Mouse (Mus musculus) cerebellum, adult 8-10 months (tissue): ENCODE results near the gene Cercam.

ENCODE experiments used
- DNase-seq: peaks from one replicate; pipeline ENCODE4 v3.0.0; 2022

Gene Cercam

DNA sequence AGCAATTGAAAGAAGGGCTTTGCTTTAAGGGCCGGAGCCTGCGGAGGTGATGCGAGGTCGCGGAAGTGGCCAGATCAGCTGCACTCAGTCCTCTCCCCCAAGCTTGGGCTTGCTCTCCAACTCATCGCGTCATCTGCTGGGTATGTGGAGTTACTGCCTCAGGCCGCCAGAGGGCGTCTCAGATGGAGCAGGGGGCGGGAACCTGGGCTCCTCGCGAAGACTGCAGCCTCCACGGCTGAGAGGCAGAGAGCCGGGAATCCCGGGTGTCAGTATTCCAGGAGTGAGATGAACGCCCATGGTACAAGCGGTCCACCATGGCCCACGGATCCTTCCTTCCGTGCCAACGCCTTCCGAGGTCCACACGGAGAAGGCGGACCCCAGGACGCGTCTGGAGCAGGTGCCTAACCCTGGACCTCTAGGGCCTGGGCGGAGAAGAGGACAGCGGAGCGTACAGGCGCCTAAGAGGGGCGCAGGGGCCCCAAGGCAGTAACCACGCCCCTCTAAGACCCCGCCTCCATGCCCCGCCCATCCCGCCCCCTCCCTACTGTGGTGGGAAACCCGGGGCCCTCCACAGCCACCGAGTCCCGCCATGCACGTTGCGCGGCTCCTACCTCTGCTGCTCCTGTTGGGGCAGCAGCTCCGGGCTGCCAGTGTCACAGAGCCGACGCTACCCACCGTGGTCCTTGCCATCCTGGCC is at the start of gene Cercam:
TSS of gene Cercam (plus strand) at position 216 of the 697 bp plus-strand sequence.
- peak; percentile 89 for DNase-seq

DNA sequence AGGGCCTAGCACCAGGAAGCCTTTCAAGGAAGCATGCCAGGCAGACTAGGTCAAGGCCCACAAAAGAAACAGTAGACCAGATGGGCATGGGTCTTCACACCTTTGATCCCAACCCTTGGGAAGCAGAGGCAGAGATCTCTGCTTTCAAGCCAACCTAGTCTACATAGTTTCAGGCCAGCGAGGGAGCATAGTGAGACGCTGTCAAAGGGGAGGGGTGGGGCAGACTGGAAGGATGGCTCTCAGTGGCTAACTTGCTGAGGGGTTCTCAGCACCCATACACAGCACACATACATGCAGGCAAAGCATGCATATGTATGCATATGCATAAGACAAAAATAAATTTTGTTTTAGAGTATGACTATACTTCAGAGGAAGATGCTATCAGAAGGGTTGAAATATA is 49.6 kb upstream of the Cercam start:
- no peak for DNase-seq

DNA sequence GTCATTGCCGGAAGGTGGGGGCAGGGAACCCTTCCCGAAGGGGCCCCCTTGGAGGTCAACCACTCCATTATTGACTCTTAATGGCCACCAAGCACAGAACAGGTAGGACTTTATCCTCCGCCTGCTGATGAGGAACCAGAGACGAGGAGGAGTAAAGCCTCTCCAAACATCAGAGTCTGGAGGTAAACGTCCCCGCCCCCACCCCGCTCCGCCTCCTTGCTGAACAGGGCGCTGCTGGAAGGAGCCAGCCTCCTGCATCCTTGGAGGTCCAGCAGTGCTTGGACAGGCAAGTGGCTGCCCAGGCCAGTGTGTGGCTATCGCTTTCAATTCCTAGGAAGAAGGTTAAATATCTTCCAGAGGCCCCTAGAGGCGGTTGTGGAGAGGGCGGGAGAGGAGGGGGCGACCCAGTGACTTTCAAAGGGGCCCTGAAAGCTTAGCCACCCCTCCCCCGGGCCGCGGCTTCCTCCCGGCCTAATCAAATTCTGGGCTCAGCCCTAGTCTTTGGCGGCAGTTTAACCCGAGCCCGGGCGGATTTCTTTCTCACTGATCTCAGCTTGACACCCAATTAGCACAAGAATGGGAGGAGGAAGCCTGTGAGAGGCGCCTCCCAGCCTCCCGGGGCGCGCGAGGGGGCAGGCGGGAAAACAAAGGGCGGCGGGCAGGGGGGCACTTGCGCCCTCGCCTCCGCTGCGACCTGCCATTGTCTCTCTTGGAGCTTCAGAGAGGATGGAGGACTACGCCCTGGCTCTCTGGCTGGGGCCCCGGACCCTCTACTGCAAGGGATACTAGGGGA is 48.7 kb upstream of the Cercam start, which contains the start of gene Urm1:
TSS of gene Urm1 (plus strand) at position 51 of the 793 bp plus-strand sequence.
- peak; percentile 57 for DNase-seq

DNA sequence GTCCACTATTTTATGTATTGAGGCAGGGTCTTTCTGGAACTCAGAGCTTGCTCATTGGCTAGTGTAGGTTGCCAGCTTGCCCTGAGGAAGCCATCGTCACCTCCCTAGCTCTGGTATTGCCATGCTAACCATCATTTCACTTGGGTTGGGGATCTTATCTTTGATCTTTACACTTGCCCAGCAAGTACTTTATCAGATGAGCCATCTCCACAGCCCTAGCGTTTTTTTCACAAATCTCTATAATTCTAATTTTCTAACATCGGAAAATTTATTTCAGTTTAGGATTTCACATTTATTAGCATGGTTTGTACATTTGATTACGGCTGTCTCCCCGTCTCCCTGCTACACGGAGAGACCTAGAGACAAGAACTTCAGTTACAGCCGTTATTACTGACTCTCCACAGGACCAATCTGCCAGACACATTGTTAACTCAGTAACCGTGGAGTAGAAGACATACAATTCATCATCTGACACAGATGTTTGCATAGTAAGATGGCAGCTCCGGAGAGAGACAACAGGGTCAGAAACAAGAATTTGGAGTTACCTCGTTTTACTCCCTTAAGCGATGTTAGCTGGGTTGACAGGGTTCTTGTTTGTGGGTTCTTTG is 42.5 kb upstream of the Cercam start:
- DNase-seq = no peak

DNA sequence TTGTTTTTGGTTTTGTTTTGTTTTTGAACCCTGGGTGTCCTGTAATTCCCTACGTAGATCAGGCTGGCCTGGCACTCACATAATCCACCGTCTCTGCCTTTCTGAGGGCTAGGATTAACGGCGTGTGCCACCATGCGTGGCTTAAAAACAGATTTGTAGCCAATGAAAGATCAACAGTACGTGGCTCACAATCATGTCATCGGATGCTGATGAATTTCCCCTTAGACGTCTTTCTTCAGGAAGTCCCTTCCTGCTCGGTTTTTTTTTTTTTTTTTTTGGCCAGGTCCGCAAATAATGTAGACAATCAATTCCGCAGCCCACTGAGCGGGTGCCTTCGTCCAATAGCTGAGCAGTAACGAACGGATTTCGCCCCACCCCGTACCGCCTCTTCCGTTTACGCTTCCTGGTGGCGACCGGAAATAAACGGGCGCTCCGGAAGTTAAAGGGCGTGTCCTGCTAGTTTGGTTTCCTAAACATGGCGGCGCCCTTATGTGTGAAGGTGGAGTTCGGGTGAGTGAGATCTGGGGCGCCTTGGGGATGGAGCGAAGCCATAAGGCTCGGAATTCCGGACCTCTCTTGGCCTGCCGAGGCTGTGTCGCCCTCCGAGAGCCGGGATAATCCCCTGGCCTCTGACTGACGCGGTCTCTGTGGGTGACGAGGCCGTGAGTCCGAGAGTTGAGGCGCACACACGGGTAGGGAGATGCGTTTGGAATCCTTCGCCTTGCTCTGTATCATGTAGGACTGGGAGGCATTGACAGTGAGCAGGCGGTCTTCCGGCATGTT is 41.8 kb upstream of the Cercam start:
- peak; percentile 91 for DNase-seq

DNA sequence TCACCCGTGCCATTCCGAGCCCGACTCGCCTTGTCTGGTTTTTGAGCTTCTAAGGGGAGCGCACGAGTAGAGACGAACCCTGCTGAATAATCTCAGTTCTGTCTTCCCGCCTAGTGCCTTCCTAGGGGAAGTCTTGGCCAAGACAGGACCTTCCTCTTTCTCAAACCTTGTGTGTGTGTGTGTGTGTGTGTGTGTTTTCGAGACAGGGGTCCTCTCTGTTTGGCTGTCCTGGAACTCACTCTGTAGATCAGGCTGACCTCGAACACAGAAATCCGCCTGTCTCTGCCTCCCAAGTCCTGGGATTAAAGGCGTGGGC is 41.3 kb upstream of the Cercam start:
- no peak for DNase-seq

DNA sequence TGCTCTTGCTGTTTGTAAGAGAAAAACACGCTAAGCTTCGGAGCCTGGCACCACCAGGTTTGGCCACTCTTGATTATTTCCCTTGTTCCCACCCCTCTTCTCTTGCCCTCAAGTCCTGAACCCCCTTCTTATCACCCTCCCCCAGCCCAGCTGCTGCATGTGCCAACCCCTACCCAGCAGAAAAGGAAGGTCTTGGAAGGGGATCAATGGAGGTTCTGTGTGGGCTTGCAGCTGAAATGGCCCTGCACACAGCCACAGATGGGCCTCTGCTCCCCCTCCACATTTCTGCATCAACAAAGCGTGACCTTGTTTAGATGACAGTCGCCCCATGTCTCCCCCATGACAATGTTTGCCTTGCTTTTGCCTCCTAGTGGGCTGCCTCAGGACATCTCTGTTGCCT is 37.9 kb upstream of the Cercam start:
- DNase-seq = no peak

DNA sequence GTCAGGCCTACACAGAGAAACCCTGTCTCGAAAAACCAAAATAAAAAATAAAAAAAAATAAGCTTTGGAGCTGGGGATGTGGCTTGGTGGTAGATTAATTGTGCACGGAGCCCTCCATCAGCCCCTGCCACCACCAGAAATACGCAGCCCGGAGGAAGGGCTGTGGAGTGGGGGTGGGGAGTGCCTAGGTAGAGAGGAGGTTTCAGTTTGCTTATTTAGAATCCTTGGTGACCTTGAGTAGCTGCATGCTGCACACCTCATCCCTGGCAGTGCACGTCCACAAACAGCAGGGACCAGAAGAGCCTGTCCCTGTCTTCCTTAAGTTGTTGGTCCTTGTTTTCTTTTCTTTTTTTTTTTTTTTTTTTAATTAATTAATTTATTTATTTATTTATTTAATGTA is 35.2 kb upstream of the Cercam start:
- no peak for DNase-seq

DNA sequence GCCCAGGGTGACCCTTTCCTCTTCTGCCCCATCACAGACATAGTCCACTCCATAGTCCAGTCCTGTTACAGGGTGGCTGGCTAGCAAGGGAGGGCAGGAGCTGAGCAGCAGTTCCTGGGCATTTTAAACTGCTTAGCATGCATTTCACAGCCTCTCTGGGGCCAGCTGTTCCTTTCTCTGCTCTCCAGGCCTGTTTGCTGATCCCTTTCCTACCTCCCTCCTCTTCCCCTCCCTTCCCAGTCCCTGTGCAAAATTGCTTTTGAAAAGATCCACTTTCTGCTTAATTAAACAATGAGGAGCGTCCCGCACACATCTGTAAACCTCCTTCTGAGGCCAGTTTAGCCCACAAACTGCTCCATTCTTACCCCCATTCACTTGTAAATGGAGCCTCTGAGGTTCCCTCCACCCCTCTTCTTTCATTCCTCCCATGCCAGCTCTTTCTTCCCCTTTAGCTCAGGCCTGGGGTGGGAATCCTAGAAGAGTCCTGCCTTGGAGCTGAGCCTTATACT is 33.5 kb upstream of the Cercam start:
- DNase-seq = no peak

DNA sequence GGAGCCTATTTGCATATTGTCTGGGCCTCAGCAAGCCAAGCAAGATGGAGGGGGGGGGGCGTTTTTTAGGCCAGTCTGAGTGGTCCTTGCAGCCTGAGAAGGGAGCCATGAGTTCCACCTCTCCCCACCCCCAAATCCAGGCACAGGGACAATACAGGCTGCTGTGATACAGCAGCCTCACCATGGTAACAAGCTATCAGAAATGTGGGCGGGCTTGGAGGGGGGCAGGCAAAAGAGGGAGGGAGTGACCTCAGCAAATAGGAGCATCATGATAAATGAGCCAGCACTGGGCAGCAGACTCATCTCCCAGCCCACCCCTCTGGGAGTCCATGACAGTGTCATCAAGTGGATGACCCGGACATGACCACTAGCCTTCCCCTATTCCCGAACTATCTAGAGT is 29.5 kb upstream of the Cercam start:
- no peak for DNase-seq

DNA sequence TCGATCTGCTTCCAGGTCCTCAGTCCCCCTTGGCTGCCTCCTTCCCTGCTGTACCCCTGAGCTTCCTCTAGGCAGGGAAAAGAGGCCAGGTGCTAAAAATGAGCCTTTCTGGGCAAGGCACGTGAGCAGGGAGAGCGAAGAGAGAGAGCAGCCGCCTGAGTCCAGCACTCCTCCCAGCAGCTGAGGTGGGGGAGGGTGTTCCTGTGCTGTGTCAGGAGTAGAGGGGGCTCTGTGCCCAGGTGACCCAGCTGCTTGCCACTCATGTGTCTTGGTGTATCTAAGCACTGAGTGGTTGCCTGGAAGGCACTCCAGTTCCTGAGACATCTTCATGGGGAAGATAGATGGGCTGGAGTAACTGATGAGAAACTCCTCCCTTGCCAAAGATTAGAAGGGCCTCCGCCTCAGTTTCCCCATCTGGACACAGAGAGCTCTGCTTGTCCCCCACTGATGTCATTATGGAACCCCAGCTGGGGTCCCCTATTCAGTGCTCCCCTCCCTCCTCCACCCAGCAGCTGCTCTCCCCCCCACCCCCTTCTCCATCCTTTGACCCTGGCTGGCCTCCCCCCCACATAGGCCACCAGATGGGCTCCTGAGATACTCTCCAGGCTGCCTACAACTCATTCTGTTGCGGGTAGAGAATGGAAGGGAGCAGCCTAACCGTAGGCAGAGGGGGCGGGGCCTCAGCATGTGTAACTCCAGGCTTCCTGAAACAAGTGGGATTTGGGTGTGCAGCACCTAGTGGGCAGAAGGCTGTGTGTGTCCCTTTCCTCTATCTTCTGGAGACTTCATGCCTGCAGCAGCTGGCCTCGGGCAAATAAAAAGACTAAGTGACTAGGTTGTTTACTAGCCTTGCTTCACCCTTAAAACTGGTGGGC is 25.5 kb upstream of the Cercam start:
- DNase-seq = no peak

DNA sequence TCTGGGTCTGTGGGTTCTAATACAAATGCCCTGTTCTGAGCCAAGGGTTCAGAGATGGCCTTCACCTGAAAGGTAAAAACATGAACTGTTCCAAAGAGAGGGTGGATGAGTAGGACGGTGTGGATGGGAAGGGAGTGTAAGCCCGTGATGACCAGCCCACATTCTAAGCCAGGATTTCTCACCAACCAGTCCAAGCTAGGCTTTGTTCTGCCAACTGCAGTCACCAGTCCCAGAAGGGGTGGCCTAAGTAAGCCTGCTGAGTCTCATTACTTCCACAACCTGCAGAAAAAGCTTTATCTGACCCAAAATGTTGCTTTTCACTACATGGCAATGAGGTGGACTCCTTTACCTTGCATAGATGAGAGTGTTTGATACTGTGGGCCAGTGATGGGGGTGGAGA is 24.8 kb upstream of the Cercam start:
- DNase-seq = no peak

DNA sequence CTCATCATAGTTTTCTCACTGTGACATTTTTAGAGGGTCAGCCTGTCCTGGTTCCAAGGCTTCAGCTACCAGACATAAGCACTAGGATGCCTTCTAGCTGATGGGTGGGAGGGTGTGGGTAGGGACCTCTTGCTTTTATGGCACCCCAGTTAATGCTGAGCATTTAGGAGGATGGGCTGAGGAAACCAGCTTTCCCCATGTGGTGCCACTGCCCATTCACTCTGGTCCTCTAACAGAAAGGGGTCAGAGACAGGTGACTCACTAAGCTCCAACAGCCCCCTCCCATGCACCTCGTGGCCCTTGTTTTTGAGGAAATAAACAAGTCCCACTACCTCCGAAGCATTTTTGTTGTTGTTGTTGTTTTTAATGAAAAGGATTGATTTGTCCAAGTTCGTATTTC is 24.3 kb upstream of the Cercam start:
- no peak for DNase-seq

DNA sequence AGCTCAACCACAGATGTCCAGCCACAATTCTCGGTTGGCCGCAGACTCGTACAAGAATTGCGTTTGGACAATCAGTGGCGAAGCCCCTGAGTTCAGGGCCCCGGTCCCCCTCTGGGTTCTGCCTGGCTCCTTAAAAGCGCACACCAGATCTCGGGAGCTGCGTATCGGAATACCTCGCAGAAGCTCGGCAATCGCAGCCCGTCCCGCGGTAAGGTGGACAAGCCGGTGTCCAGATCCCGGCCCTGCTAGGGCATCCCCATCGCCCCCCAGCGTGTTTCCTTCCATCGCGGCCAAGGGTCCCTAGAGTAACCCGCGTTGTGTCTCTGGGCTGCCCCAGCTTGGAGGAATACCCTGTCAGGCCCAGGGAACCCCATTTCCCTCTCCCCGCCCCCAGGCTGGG is 23.3 kb upstream of the Cercam start:
- DNase-seq = no peak

DNA sequence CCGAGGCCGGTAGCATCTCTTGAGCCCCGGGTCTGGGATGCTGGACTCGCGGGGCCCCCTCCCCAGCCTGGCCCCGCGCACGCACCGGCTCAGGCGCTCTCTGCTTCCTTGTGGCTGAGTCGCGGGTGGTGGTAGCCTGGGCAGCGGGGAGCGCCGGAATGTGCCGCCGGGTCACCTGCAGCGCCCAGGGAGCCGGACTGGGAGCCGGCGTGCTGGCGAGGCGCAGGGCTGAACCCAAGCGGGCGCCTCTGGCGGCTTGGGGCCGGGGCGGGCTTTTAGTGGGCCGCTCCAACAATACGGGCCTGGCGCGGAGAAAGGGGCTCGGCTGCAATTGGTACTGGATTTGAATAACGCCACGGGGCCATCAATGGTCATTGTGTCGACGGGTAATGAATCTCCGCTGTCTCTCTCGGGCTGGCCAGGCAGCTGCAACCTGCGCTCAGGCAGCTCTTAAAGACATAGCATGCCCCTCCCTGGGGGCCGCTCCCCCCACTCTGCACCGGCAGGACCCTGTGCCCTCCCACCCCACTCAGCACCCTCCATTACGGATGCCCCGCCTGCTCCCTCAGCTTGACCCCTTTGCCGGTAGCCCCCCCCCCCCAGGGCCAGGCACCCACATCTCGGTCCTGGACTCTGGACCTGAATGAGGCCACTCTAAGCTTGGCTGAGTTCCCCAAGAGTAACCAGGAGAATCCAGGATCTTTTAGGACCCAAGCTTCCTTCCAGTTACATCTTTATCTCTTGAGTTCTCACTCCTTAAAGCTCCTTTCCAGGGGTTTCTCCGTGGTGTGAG is 22.7 kb upstream of the Cercam start:
- peak; percentile 17 for DNase-seq

DNA sequence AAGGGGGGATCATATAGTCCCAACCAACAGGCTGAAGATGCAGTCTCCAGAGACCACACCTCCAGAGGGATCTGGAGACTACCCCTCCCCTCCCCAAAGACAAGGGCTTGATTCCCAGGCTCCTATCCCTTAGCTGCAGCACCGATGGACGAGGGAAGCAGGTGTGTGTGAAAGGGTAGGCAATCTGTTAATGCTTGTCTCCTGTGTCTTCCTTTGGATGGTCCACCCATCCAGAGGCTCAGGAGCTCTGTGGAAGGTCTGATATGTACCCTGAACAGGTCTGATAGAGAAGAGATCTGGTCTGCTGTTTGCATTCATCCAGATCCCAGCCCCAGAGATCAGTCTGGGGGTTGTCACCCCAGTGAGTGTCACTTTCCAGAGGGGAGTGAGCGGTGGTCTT is 22.1 kb upstream of the Cercam start:
- DNase-seq = no peak

DNA sequence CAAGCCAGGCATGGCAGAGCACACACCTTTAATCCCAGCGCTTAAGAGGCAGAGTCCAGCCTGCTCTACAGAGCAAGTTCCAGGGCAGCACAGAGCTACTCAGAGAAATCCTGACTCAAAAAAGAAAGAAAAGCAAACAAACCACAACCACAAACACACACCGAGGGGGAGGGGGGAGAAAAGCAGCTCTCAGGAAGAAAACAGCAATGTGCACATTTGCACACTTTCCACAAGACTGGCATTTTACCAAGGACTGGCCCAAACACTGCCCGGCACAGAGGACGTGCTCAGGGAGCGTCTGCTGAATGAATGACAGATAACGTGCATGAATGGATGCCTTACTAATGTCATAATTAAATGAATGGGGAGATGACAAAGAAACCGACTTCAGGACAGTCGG is 19.9 kb upstream of the Cercam start:
- DNase-seq = no peak

DNA sequence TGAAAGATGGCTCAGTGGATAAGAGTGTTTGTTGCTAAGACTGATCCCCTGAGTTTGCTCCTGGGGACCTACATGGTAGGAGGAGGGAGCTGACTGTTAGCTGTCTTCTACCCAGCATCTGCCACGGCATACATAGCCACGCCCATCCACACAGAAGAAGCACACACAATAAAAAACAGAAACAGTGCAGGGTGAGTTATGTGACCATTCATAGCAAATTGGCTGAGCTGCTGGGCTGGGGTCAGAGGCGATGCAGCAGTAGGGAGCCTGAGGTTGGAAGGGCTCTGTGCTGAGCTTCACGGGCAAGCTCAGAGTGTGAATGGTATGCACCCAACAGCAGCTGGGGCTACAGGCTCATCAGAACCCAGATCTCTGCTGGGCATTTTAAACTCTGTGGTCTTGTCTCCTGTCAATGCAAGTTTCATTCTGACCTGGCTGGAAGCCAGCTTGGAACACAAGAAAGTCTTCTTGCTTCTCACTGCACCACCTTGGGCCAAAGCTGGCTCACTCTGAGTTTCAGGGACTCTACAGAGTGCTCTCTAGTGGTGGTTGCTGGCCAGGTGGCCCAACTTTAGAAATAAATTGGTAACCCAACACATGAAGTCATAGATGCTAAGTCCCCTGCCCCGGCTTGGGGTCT is 19.0 kb upstream of the Cercam start:
- DNase-seq = no peak

DNA sequence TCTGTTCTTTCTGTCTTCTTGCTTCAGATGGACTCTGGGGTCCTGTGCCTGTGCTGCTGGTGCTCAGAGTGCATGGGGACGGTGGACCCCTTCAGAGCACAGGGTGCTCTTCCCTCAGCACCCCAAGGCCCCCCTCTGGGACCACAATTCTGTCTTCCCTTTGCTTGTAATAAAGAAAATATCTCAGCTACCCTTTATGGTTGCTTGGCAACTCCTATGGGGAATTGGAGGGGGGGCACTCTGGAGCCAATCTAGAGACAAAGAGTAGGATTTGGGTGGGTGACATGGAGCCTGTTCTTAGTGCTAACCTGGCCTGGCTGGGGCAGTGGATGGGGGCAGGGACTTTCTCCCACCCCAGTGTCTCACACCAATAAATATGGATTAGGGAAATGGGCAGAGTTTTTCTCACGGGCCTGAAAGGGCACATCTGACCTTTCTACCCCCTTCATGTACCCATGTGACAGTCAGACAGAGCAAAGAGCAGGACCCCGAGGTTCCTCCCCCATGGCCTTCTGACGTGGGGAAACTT is 15.9 kb upstream of the Cercam start:
- DNase-seq = no peak

DNA sequence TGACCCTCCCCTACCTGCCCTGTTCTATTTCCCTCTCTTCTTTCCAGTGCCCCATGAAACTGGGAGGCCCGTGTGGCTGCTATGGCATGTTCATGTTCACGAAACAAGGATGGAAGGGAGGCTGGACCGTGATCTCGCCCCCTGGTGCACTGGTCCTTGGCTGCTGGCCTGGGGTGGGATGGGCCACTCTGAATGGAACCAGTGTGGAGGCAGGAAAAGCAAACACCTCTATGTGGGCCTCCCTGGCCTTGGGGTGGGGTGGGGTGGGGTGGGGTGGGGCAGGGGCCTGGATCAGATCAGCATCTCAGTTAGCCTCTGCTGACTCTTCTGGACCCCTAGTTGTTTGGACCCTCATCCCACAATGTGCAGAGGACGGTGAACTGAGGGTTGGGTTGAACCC is 15.2 kb upstream of the Cercam start:
- DNase-seq = no peak
